Mouse (Mus musculus) c-Kit-positive CD71-negative TER-119-negative erythroid progenitor cells, embryonic 14.5 days (primary cell): ENCODE data around the gene Plcd3.
A peak's percentile ranks its signal among the peaks of the same experiment; 100 is the strongest.

ENCODE experiments used
- DNase-seq: peaks from one replicate; pipeline ENCODE4 v3.0.0-alpha.2; 2013; ENCODE audit warnings: low read depth

The Plcd3 gene

DNA sequence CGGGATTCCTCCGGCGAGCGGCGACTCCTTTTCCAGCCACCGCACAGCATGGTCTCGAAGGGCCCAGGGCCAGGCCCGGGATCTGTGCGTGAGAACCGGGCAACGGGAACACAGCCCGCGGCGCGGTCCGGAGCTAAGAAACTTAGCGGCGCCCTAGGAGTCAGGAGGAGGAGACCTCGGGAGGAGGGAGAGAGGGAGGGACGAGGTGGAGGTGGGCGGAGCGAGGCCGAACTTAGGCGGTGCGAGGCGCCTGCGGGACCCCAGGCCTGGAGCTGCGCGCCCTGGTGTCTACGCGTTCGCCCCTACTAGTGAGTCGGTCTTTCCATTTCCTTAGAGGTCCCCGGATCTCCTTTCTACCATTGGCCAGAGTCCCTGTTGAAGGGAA, at the start of gene Plcd3, which contains the start of gene Acbd4:
Gene Plcd3 (minus strand): TSS at position 178 of the 385 bp plus-strand sequence.
Gene Acbd4 (plus strand): TSS at position 202 of the 385 bp plus-strand sequence.
- peak; percentile 40 for DNase-seq

DNA sequence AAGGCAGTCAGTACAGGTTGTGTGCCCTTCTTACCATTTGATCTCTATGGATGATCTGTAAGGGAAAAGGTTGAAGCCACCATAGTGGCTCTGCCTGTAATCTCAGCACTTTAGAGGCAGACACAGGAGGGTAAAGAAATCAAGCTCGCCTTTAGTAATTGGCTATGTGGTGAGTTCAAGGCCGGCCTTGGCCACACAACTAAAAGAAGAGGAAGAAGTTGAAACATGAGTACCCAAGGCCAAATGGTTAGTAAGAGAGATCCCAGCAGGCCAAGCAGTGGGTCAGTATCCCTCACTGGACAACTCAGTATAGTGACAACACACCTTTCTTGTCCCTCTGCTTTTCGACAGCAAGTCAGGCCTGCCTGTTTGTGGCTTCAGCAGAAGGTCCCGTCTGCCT, 48.3 kb upstream of the Plcd3 start:
- no peak for DNase-seq

DNA sequence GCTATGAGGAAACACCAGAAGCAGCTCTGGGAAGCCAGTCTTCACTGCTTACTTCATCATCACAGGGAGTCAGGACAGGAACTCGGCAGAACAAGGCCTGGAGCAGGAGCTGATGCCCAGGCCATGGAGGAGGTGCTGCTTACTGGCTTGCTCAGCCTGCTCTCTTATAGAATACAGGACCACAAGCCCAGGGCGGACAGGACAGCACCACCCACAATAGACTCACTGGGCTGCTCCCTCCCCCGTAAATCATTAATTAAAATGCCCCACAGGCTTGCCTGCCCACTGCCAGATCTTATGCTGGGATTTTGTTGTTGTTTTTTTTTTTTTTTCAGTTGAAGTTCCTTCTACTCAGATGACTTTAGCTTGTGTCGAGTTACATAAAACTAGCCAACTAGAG, 46.3 kb upstream of the Plcd3 start:
- DNase-seq = no peak

DNA sequence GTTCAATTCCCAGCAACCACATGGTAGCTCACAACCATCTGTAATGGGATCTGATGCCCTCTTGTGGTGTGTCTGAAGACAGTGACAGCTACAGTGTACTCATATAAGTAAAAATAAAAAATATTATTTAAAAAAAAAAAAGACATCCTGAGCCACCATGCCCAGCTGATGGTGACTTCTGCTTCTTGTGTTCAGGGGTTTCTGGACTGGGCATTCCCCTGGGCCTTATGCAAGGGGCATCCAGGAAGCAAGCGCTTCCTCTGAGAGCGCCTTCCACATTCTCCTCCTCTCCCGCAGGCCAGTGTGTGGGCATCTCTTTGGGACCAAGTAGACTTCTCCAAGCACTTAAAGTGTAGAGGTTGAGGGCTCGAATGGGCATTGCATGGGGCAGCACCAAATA, 44.9 kb upstream of the Plcd3 start:
- no peak for DNase-seq

DNA sequence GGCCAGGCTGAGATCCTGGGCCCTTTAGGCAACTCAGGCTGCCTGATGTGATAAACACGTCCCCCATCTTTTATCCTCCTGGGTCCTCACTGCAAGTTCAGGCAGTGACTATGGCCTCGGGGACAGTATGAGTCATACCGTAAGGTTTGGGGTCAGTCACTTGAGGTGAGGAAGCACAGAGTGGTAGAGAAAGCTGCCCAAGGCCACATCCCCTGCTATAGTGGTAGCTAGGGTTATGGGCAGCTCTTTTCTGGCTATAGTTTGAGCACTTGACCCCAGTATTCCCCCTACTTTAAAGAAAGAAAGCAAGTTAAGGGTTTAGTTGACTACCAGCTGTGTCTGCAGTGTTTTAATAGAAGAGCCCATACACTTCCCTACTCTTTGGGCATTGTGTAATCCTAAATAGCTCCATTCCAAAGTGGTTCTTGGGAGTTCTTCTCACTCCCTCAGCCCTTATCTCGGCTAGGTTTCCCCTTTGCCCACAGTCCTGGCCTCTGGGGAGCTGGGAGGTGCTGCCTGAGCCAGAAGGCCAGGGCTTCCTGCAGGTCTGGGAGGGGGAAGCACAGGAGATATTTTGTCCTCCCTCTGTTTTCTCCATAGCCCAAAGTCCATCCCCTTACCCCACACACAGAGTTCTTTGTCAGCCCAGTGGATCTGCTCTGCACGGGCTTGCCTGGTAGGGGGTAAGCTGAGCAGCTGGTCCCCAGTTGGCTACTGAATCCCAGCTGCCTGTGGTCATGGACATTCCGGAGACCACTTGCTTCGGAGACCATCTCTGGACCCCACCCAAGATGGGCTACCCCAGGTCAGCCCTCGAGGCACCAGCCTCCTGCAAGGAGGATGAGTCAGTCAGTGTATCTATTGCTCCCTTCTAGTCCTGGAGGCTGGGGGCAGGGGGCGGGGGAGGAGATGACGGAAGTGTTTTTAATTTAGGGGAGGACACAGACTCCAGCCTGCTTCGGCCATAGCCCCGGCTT, 43.1 kb upstream of the Plcd3 start:
- DNase-seq = no peak

DNA sequence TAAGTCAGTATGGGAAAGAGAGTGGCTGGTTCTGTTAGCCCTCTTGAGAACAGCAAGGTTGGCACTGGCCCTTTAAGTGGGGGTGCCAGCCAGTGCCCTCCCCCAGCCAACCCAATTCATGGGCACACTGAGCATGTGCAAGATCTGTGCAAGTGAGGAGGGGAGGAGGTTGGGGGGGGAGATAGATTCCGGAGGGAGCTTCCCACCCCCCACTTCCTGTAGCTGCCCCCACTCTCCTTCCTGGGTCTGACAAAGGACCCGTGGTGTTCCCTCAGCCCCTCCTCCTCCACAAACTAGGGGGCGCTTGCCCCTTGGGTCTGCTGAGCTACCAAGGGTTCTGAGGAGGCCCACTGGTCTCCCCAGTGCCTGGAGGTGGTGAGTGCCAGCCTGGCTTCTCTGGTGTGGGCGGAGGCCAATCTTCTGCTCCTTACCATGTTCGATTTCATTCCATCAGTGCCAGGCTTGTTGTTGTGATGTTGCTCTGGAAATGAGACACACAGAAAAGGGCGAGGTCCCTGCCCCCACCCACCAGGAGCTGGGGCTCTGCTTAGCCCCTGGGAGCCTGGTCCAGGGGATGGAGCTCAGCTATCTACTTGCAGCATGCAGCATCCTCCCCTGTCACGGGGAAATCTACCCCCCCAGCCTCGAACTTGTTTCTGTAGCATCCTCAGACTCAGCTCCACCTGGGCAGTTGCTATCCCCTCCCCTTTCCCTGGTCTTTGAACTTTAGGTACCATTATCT, 41.2 kb upstream of the Plcd3 start:
- DNase-seq = no peak

DNA sequence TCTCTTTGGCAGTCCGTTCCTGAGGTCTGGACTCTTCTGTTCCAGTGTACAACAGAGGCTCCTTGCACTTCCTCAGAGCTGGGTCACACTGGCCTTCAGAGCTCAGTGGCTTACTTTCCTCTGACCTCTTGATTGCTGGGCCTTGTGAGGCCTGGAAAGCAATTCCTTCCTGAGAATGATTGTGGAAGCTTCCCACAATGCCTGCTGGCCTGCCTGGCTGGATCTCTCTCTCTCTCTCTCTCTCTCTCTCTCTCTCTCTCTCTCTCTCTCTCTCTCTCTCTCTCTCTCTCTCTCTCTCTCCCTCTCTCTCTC, 40.4 kb upstream of the Plcd3 start:
- DNase-seq = no peak

DNA sequence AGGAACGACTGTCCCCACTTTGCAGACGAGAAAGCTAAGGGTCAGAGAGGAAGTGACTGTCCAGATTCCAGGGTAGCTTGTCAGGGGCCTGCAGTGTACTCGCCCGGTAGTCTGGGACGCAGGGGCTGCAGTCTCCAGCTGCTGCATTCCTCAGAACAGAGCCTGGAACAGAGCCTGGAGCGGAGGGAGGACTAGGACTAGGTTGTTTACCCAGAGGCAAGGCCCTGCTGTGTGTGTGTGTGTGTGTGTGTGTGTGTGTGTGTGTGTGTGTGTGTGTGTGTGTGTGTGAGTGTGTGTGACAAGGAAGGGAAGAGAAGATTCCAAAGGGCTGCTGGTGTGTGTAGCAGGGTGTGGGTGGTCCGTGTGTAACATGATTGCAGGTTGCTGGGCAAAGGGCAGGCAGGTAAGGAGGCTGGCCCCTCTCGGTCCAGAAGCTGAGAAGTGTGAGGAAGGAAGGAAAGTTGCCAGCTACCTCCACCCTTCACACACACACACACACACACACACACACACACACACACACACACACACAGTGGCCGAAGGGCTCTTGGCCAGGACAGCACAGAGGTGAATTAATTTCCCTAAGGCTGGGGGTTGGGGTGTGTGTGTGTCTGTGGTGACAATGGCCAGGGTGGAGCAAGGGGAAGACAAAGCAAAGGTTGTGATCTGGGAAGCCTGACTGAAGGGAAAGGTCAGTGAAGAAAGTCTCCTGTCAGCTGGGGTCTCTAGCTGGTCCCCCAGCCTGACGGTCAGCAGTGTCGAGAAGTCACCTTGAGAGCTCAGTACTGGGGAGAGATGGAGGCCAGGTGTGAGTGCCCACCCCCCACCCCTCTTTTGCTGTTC, 39.9 kb upstream of the Plcd3 start:
- no peak for DNase-seq

DNA sequence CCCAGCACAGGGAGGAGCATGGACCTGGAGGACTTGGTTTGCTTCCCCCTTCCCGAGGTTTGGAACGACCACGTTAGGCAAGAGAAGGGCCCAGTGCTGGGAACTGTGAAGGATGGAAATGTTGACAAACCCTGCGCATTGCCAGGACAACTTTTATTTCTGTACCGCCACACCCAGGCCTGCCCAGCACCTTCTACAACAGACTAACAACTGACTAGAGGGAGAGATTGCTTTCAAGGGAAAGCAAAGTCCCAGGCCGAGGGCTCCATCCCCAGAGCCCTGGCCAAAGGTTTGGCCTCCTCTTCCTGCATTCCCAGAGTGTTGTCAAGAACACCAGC, 39.3 kb upstream of the Plcd3 start:
- DNase-seq = no peak

DNA sequence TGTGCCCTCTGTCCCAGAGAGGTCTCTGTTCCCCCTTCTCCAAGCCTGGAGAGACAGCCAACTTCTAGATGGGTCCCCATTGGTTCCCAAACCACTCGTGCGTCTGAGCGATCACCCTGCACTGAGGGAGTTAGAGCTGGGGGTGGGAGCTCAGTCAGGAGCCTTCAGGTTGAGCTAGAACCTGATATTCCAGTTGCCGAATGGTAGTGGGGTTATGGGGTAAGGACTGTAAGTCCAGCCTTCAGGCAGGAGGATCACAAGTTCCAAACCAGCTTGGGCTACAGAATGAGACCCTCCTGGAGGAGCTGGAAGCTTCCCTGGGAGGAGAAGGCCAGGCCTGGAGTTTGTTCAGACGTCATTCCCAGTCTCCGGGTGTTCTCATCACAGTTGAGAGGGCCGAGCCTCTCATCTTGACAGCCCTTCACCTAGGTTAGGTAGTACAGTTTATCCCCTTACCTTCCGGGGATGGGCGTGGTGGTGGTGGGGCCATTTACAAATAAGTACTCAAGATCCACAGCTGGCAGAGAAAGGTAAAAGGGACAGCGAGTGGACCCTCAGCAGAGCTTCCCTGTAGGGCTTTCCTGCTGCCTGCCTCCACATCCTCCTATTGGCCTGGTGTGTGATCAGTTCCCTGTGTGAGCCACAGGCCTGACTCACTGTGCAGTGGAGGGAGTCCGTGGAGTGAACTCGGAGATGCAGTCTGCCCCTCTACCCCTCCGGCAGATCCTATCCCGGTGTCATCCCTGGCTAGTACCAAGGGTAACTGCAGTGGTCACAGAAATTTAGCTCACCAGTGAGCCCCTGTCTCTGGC, 38.7 kb upstream of the Plcd3 start:
- no peak for DNase-seq

DNA sequence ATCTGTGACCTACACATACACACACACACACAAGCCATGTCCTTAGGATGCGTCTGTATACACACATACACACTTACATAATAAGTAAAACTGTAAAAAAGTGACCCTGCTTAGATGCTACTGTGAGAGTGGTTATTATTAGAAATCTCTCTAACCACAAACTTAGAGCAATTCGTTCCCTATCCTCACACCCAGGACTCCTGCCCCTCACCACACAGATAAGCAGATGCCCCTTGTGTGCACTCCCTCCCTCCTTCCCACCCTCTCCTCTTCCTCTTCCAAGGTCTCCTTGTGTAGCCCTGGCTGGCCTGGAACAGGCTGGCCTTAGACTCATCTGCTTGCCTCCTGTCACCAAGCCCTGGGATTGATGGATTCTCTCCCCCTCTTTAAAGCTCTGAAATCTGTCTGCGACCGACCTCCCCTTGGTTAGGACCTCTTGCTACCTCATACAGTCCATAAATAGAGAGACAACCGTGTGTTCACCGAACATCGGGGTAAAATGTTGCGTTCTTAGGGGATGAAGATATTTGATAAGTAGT, 34.6 kb upstream of the Plcd3 start:
- DNase-seq = no peak

DNA sequence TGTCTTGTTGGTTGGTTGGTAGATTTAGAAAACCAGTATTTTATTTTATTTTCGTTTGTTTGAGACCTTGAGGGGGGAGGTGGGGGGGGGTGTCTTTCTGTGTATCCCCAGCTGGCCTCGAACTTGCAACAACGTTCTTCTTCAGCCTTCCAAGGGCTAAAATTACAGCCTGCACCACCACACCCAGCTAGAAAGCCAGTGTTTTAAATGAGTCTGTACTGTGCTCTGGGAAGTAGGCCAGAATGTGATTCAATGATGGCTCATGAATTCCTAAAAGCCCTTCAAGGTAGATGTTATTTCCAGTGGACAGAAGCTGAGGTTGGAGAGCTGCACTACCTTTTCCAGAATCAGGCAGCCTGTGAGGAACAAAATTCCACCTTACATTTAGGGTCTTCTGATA, 32.8 kb upstream of the Plcd3 start:
- DNase-seq = no peak

DNA sequence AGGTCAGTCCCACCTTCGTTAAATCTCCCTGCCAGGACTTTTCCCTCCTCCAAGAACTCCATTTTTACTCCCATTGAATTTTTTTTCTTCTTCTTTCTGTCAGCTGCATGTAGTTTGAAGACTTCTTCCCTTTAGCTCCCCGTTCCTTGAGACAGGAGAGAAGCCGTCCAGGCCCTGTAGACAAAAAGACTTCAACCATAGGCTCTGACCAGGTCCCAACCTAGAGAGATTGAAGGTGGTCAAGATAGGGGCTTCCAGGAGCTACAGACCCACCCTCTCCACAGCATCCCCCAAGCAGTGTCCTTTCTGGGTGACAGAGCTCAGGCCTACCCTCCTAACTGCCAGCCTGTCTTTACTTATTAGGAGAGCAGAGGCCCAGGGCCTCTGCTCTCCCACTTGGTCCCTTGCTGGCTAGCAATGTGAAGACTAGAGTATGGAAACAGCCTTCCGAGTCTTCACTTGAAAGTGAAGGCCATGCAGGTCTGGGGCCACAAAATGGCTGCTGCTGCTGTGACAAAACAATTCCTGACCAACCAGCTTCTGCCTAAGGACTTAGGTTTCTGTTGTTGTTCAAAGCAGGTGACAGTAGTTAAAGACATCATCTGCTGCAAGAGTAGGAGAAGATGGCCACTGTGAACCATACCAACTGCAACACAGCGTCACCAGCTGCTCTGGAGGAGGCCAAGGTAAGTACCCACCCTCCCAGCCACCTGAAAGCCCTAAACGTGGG, 32.2 kb upstream of the Plcd3 start:
- DNase-seq = no peak

DNA sequence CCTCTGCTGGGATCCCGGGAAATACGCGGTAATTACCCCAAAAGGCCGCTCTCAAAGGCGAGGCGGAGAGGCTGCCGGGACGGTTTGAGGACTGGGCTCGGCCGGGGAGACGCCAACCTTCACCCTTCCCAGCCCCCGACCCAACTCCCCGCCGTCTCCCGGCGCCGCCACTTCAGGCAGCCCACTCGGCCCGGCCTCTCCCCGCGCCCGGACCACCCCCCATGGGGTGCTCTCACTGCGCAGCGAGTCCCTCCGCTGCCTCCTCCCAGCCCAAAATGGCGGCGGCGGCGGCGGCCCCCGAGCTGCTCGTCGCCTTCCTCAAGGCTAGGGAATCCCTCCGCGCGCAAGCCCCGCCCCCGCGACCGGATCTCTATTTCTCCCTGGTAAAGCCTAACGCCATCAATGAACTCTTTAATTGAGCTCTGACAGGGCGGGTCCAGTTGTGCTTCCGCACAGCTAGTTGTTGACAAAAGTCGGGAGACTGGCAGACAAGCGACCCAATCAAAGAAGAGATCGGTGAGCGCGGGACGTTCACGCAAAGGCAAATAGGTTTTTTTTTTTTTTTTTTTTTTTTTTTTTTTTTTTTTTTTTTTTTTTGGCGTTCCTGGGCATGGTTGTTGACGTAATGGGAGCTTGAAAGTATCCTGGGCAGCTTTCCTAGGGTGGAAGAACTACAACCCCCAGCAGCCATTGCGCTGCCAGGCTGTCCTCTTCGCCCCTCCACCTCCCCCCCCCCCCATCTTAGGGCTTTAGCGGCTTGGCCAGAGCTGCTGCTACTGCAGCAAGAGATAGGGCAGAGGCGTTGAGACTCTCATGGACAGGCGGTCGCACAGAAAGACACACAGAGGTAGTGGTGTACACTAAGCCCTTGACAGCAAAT, 31.4 kb upstream of the Plcd3 start:
- DNase-seq = peak; percentile 99

DNA sequence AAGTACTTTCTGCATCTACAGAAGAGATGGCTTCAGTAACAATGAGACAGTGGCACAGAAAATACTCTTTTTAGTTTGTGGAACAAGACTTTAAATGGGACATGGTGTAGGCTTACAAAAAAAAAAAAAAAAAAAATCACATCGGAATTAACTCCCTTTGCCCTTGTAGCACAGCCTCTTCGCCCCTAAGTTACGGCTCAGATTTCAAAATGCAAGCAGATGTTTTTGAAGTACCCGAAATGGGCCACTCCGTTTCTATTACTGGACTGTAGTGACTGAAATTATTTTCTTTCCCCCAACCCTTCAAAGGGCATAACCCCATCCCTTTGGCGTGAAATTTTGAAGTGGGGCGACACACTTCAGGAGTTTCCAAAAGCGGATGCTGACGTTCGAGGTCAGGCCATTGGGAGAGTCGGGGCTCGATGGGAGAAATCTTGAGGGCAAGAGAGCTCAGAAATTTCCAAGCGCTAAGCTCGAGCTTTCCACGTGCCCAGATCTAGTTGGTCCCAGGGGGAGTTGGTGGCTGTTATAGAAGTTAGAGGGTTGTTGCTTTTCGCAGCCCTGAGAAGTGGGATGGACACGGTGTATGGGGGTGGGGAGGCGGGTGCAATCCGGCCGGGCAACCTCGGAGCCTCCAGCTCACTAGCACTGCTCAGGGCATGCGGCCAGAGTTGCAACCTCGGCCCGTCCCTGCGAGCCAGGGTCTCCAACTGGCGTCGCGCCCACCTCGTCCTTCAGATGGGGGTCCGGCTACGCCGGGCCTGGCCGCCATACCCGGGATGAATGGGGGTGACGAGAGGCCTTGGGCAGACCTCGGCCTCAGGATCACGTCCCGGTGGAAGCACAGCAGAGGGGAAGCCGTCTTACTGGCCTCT, 30.5 kb upstream of the Plcd3 start, which contains the start of gene Hexim2:
Gene Hexim2 (plus strand): TSS at position 729 of the 875 bp plus-strand sequence.
- DNase-seq = no peak

DNA sequence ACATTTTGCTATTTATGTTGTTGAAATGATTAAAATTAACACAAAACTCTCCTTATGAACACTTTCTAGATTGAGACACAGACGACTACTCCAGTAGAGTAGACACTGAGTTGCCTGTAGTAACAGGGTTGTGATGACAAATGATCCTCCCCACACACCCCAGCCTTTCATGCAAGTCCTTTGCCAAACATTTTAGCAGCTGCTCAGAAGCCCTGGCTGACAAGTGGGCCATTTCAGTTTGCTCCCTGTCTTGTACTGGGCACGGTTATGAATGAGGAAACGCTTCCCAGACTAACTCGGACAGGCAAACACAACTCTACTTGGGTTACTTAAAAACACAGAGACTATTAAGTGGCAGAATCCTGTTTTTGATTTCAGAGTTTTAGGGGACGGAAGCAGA, 18.9 kb upstream of the Plcd3 start:
- DNase-seq = no peak

DNA sequence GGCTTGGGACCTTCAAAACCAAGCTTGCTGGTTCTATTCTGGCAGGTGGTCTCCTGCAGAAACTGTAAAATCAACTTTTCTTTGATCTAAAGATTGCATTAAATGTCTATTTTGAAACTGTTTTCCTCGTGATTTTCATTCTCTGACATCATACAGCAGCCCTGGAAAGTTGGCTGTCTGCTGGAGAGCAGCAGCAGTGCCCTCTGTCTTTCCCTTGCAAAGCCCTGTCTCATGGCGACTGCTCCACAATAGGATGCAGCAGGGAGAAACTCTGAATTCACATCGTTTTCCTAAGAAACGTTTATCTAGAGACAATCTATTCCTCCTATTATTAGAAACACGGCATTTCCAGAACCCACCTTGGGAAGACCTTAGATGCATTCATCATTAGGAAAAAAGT, 18.2 kb upstream of the Plcd3 start:
- DNase-seq = no peak

DNA sequence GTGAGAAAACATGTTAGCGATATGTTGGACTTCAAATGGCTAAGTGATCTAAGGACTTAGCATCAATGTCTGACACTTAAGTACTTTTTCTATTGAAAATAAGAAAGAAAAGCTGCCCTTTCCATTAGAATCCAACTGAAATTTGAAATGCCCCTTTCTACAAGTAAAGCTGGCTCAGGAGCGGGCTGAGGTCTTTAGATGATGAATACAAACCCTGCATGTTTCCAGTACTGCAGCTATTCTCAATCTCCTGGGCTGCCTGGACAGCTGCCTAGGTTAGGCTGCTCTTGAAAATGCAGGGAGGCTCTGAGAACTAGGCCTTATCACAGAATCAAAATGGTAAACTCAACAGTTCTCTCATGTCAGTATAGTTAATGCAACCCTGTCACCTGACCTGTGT, 17.4 kb upstream of the Plcd3 start:
- DNase-seq = no peak

DNA sequence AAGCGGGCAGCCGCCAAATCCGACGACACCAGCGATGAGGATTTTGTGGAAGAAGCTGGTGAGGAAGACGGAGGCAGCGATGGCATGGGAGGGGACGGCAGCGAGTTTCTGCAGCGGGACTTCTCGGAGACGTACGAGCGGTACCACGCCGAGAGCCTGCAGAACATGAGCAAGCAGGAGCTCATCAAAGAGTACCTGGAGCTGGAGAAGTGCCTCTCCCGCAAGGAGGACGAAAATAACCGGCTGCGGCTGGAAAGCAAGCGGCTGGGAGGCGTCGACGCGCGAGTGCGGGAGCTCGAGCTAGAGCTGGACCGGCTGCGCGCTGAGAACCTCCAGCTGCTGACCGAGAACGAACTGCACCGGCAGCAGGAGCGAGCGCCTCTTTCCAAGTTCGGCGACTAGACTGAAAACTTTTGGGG, 16.1 kb upstream of the Plcd3 start:
- DNase-seq = no peak
